Mouse (Mus musculus): ENCODE results near the gene Nxt1.

Nxt1 gene

DNA sequence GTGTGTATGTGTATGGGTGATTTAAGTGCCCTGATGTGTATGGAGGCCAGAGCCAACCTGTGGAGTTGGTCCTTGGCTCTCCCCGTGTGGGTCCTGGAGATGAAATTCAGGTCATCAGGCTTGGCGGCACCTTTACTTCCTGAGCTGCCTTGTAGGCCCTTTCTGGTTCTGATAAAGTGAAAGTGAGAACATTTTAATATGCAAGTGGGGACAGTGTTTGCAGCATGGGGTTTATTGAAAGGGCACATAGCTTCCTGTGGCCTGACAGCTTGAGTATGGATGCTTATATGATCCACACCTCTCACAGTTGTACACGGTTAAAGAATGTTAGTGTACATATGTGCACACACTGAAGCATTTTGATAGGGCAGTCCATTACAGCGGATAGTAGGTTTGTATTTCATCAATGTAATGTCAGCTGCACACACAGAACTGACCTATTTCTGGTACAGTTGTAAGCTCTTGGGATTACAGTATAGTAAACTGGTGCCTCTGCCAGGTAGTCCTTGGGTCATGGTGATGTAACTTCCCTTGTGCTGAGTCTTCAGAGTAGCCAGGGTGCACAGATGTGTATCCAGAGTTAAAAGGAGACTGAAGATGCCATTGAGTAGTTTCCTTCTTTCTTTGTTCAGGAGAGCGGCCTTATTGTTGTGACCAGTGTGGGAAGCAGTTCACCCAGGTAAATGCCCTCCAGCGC lies 17.2 kb downstream of the Nxt1 start:
- no peak for DNase-seq

DNA sequence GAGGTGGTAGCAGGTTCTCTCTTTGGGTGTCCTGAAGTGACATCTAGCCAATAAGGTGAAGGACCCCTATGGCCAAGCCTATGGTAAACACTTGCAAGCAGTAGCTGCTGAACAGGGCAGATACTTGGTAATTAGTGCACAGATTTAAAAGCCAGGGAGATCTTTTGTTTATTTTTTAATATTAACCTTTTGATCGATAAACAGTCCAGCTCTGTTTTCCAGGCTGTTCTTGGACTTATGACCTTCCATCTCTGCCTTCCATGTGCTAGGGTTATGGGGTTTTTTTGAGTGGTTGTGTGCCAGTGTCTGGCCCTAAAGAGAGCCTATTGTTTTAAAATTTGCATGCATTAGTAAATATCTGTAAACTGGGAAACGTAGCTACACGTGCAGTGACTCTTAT lies 17.9 kb downstream of the Nxt1 start:
- DNase-seq = no peak

DNA sequence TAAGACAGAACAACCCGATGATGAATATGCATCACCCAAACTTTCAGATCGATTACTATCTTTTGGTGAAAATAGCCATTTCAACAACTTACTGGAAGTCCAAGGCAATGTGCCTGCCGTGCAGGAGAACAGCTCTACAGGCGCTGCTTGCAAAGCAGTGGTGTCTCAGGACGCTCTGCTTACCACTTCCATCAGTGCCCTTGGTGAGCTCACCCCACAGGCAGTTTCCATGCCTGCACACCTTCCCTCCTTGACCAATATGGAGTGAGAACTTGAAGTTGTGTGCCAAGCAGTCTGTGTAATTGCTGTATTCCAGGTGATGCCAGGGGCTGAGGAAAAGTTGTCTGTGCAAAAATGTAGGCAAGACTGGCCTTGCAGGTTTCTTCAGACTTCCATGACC lies 18.4 kb downstream of the Nxt1 start:
- no peak for DNase-seq

DNA sequence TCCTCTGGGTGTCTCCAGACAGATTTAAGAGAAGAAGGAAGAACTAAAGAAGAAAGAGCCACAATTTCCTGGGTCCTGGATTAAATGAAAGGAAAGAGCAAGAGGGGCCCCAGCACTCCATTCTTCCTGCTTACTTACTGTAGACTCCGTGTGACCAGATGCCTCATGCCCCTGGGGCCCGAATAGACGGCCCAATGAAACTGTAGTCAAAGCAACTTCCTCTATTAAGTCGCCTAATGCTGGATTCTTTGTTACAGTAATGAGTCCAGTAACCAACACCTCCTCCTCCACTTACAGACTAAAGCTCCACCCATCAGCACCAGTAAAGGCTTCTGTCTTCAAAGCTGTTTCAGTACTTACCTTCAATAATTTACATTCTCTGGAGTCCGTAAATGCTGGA lies 26.2 kb downstream of the Nxt1 start:
- DNase-seq = no peak

DNA sequence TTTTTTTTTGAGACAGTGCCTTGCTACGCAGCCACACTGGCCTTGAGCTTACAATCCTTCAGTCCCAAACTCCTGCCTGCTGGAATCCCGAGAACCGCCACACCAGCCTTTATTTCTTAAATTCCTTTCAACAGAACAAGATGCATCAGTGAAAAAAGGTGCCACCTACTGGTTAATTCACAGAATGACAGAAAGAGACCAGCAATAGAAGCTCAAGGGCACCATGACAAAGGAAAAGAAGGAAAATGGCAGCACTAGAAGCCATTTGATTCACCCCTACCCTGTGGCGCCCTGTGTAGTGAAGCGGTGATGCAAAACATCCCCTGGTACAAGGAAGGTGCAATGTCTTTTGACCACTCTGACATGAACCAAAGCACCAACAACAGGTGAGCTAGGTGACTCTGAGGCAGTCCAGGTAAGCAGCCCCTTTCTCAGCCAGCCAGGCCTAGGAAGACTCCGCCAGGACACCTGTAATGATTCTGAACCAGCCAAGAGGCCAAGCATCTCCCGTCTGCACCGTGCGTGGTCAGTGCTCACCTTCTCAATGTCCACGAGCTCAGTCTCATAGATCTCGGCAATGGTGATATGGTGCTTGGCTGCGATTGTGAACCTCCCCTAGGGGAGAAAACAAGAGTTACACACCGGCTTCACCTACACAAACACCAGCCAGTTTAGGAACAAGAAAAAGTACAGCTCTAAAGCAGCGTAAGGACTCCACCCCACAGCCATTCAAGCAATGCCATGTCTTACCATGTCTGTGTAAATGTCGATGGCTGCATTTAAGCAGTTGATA lies 34.2 kb downstream of the Nxt1 start:
- no peak for DNase-seq

DNA sequence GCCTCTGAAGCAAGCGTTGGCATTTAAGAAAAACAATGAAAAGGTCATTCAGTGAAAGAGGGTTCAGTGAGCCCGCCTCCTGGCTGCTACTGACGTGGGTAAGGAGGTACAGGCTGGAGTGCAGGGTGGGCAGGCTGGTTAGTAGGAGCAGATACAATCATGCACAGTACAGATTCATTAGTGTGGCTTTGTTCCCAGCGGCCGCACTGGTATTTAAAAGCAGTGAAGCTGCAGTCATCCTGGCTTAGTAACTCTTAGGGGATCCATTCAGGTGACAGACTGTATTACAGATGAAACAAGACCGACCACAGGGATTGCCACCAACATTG lies 34.8 kb downstream of the Nxt1 start:
- DNase-seq = no peak

DNA sequence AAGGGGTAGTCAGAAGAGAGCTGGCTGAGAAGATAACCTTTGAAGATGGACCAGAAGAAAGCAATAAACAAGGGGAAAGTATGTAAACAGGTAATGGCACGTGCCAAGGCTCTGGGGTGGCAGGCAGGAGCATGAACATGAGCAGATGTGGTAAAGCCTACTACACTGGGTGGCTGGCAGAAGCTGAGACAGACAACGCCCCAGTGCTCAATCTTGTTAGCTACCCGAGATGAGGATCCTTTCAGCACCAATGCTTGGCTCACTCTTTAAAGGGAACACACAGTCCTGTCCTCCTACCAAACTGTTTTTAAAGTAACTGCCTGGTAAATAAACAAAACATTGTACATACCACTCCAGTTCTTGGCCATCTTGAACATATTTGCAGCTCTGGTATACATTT lies 39.9 kb downstream of the Nxt1 start:
- DNase-seq = no peak

DNA sequence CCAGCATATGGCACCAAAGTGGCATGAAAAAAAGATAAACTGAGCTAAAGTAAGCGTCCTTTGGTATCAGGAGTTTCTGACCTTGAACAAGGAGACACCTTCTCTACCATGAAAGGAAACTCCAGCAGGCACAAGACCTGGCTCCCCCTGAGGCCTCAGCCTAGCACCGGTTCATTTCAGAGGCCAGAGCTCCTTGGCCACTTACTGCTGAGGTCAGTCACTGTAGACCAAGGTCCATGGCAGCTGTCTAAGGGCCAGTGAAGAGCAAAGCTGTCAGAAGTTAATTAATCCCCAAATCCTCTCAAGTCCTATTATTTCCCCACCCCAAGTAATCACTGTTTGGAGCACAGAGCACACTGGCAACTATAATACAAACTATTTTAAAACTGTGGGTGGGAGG lies 44.7 kb downstream of the Nxt1 start:
- DNase-seq = no peak

DNA sequence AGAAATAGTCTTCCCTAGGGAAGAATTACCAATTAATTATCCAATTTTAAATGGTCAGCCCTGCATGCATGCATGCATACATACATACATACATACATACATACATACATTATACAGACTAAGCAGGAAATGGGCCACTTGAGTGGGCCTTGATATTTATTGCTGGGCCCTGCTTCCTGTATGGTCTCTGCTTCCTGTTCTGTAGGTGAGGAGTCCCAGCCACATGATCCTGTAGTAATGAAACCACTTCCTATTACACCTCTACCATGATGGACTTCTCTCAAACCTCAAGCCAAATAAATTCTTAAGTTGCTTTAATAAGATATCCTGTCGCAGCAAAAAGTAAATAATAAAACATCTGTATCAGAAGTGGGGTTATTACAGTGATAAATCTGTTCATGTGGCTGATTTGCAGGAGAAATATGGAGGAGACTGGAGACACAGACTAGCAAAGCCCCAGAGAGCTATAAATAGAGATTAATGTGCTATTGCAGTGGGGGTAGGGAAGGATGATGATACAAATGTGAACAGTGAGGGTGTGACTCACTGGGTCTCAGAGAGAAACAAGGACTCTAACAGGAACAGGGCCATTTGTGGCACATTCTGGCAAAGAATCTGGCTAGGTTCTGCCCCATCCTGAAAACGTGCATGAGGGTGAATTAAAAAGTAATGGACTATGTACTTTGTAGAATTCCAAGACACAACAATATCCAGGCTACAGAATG lies 47.0 kb downstream of the Nxt1 start:
- DNase-seq = no peak
